Mouse (Mus musculus) liver, embryonic 16.5 days (tissue): ENCODE measurements around the gene Prrc2a. TPM values are rescaled to one million over a fixed set of nuclear protein-coding genes. Genes with fewer than 3 reads are reported as not detected.

Experiments
- ATAC-seq: fragments of 200-750 bp; cut with Nextera tagmentation; 2 replicates; pipeline ENCODE4 v1.8.0; 2017; ENCODE audit warnings: low read depth, mild to moderate bottlenecking, moderate number of reproducible peaks, moderate library complexity
- H3K27ac ChIP-seq: fragments of 300-500 bp; sonication (generic); 2 replicates; pipeline ENCODE4 v1.5.1; 2014; ENCODE audit warnings: mild to moderate bottlenecking, low read length
- H3K27me3 ChIP-seq: fragments of 300-500 bp; sonication (generic); 2 replicates; pipeline ENCODE4 v1.6.1; 2014; ENCODE audit warnings: low read depth, low read length, mixed read lengths; ENCODE audit not compliant: control insufficient read depth, insufficient read depth
- H3K36me3 ChIP-seq: fragments of 300-500 bp; sonication (generic); 2 replicates; pipeline ENCODE4 v1.6.1; 2014; ENCODE audit warnings: mild to moderate bottlenecking; ENCODE audit not compliant: control insufficient read depth, insufficient read depth
- H3K4me1 ChIP-seq: fragments of 300-500 bp; sonication (generic); 2 replicates; pipeline ENCODE4 v1.6.1; 2014; ENCODE audit warnings: low read depth, low read length, mixed read lengths; ENCODE audit not compliant: control insufficient read depth
- H3K4me2 ChIP-seq: fragments of 300-500 bp; sonication (generic); 2 replicates; pipeline ENCODE4 v1.6.1; 2014; ENCODE audit warnings: low read depth, low read length, mixed read lengths
- H3K4me3 ChIP-seq: fragments of 300-500 bp; sonication (generic); 2 replicates; pipeline ENCODE4 v1.5.1; 2014; ENCODE audit warnings: low read depth, mild to moderate bottlenecking, low read length
- H3K9ac ChIP-seq: fragments of 300-500 bp; sonication (generic); 2 replicates; pipeline ENCODE4 v1.6.1; 2014; ENCODE audit warnings: low read depth, low read length
- H3K9me3 ChIP-seq: fragments of 300-500 bp; sonication (generic); replicated peaks from 2 replicates; pipeline ENCODE4 v1.6.1; 2016; ENCODE audit warnings: low read length; ENCODE audit not compliant: control insufficient read depth
- WGBS: fragments of 180-500 bp; shearing (Covaris S2); extraction: QIAGEN DNeasy Blood & Tissue Kit; methylation state at CpG from one replicate; pipeline ENCODE4 v1.1.7; 2014; ENCODE audit not compliant: insufficient replicate concordance; 5-methylcytosine and 5-hydroxymethylcytosine counted together
- polyA plus RNA-seq: library from polyadenylated mRNA; unstranded; fragments of >200 nt; fragmentation: Nextera tagmentation; extraction: Ambion mirVana; gene quantifications from 2 replicates; pipeline ENCODE4 v1.2.1, GENCODE M21; 2015

The Prrc2a gene
- polyA plus RNA-seq, 1 experiment from 2014 or later = 45.0 TPM

GRCm38 (mm10) chr17:35153077-35153476 is 11.6 kb downstream of the Prrc2a start:
- WGBS = 84% methylated on average over 9 of the region's 9 CpGs
- Histone ChIP-seq H3K27ac (no peak overlapping the region), H3K9me3 (no peaks in the 10 kb centered on the region), H3K4me2 (no peak overlapping the region), H3K4me3 (no peak overlapping the region), H3K36me3 (peaks cover 82% of the 10 kb centered on the region), H3K27me3 (no peaks in the 10 kb centered on the region), H3K9ac (no peak overlapping the region), H3K4me1 (no peaks in the 10 kb centered on the region)
- no peak for ATAC-seq

GRCm38 (mm10) chr17:35152121-35152520 is 12.6 kb downstream of the Prrc2a start:
- no peak overlapping the region for H3K9ac ChIP-seq
- H3K4me2 ChIP-seq = no peak overlapping the region
- WGBS = 87% methylated on average over 4 of the region's 4 CpGs
- H3K4me3 ChIP-seq = no peak overlapping the region
- peaks cover 77% of the 10 kb centered on the region for H3K36me3 ChIP-seq
- no peaks in the 10 kb centered on the region for H3K9me3 ChIP-seq
- no peak for ATAC-seq
- no peaks in the 10 kb centered on the region for H3K4me1 ChIP-seq
- H3K27ac ChIP-seq = no peak overlapping the region
- H3K27me3 ChIP-seq = no peaks in the 10 kb centered on the region

GRCm38 (mm10) chr17:35147922-35148639 is 16.6 kb downstream of the Prrc2a start:
- Histone ChIP-seq H3K36me3 (peaks cover 75% of the 10 kb centered on the region), H3K27ac (no peak overlapping the region)
- 61% methylated on average over 5 of the region's 5 CpGs for WGBS

GRCm38 (mm10) chr17:35147348-35147747 is 17.3 kb downstream of the Prrc2a start:
- WGBS = 76% methylated on average over 3 of the region's 3 CpGs

More at GRCm38 (mm10) chr17:35147922-35148639, 16.6 kb downstream of the Prrc2a start:
- Histone ChIP-seq H3K9ac (no peak overlapping the region), H3K4me3 (no peak overlapping the region), H3K27me3 (no peaks in the 10 kb centered on the region), H3K4me1 (no peaks in the 10 kb centered on the region), H3K9me3 (no peaks in the 10 kb centered on the region), H3K4me2 (no peak overlapping the region)
- ATAC-seq = no peak

GRCm38 (mm10) chr17:35146139-35146538 is 18.6 kb downstream of the Prrc2a start:
- Histone ChIP-seq H3K9ac (no peak overlapping the region), H3K4me3 (no peak overlapping the region), H3K4me1 (no peaks in the 10 kb centered on the region), H3K27ac (no peak overlapping the region), H3K9me3 (no peaks in the 10 kb centered on the region), H3K4me2 (no peak overlapping the region), H3K27me3 (no peaks in the 10 kb centered on the region), H3K36me3 (peaks cover 78% of the 10 kb centered on the region)
- whole genome bisulfite sequencing = 88% methylated on average over 5 of the region's 5 CpGs
- no peak for ATAC-seq

More at GRCm38 (mm10) chr17:35147348-35147747, 17.3 kb downstream of the Prrc2a start:
- Histone ChIP-seq H3K9me3 (no peaks in the 10 kb centered on the region), H3K4me2 (no peak overlapping the region), H3K9ac (no peak overlapping the region), H3K27ac (no peak overlapping the region), H3K27me3 (no peaks in the 10 kb centered on the region), H3K36me3 (peaks cover 75% of the 10 kb centered on the region), H3K4me3 (no peak overlapping the region), H3K4me1 (no peaks in the 10 kb centered on the region)
- ATAC-seq = no peak

- H3K4me3 ChIP-seq = no peak overlapping the region
- H3K27me3 ChIP-seq = no peaks in the 10 kb centered on the region
- peaks cover 6% of the 10 kb centered on the region for H3K4me1 ChIP-seq
- no peak overlapping the region for H3K4me2 ChIP-seq
- H3K9me3 ChIP-seq = no peaks in the 10 kb centered on the region
- H3K36me3 ChIP-seq = peaks cover 75% of the 10 kb centered on the region
- WGBS = 78% methylated on average over 6 of the region's 6 CpGs
- no peak overlapping the region for H3K9ac ChIP-seq
- no peak overlapping the region for H3K27ac ChIP-seq
- no peak for ATAC-seq
These were observed 22.7 kb downstream of the Prrc2a start for GRCm38 (mm10) chr17:35141971-35142370.

GRCm38 (mm10) chr17:35140490-35140996 is 24.2 kb downstream of the Prrc2a start:
- WGBS = 81% methylated on average over 16 of the region's 16 CpGs
- Histone ChIP-seq H3K4me1 (peaks cover 16% of the 10 kb centered on the region), H3K27ac (no peak overlapping the region), H3K4me3 (no peak overlapping the region), H3K9ac (no peak overlapping the region), H3K4me2 (no peak overlapping the region), H3K27me3 (no peaks in the 10 kb centered on the region), H3K36me3 (peaks cover 63% of the 10 kb centered on the region), H3K9me3 (no peaks in the 10 kb centered on the region)
- ATAC-seq = no peak

GRCm38 (mm10) chr17:35139269-35139668 is 25.4 kb downstream of the Prrc2a start:
- Histone ChIP-seq H3K4me2 (no peak overlapping the region), H3K9ac (no peak overlapping the region), H3K9me3 (no peaks in the 10 kb centered on the region), H3K27me3 (no peaks in the 10 kb centered on the region), H3K4me1 (peaks cover 18% of the 10 kb centered on the region), H3K4me3 (no peak overlapping the region), H3K27ac (no peak overlapping the region), H3K36me3 (peaks cover 50% of the 10 kb centered on the region)
- 89% methylated on average over 3 of the region's 3 CpGs for WGBS
- no peak for ATAC-seq

- peaks cover 17% of the 10 kb centered on the region for H3K36me3 ChIP-seq
- H3K4me1 ChIP-seq = peaks cover 18% of the 10 kb centered on the region
- peak overlapping the region; percentile 74 for H3K4me2 ChIP-seq
- no peaks in the 10 kb centered on the region for H3K9me3 ChIP-seq
- H3K27ac ChIP-seq = peak overlapping the region; percentile 94
- peak overlapping the region; percentile 88 for H3K9ac ChIP-seq
- peak overlapping the region; percentile 85 for H3K4me3 ChIP-seq
- under 1% methylated on average over 43 of the region's 43 CpGs for WGBS
- no peaks in the 10 kb centered on the region for H3K27me3 ChIP-seq
- peak; percentile 19 for ATAC-seq
These were observed 28.9 kb downstream of the Prrc2a start for GRCm38 (mm10) chr17:35135591-35136320.
